ENCODE assay signal across 9 mouse cellular contexts in genomic region chr17:13658321-13658978, GRCm38 (mm10).
DNase-seq lines count a peak whose midpoint lies in the region; ATAC-seq and TF ChIP-seq lines count a peak whose summit lies in the region.
"Had no signal": no experiment of that assay in that cellular context is flagged by ENCODE, and none has a peak within 500 bp of the region (broad histone marks: within the 10 kb centered on the region; RNA-seq: fewer than 3 reads in every experiment).

No protein-coding gene starts in this region.

- H3K27ac ChIP-seq in intestine, embryonic 16.5 days (ENCODE audit: low read length), result peak overlapping the region; percentile 26; the same call in 1 of the 2 replicates
- no peak overlapping the region for H3K27ac ChIP-seq in intestine, postnatal 0 days (ENCODE audit: low read depth, low read length)
- peak overlapping the region; percentile 100 for H3K27ac ChIP-seq in ES-E14 (ENCODE audit: insufficient read depth, low read depth, low read length, poor library complexity, severe bottlenecking)
- peak overlapping the region; percentile 87 for H3K27ac ChIP-seq in forebrain, embryonic 13.5 days
- H3K27ac ChIP-seq in midbrain, embryonic 10.5 days (replicated peaks), result peak overlapping the region; percentile 84
- no peak overlapping the region for H3K27ac ChIP-seq in liver, embryonic 11.5 days (ENCODE audit: low read depth, low read length)

- peaks cover 15% of the 10 kb centered on the region; the same call in 1 of the 2 replicates for H3K4me1 ChIP-seq in intestine, embryonic 16.5 days (ENCODE audit: control insufficient read depth, insufficient read depth, low read length)
- 0 out of 2 replicates have a peak, but pooled peaks cover 7% of the 10 kb centered on the region for H3K4me1 ChIP-seq in intestine, postnatal 0 days (replicated peaks; ENCODE audit: control insufficient read depth, insufficient read depth, low read length)
- H3K4me1 ChIP-seq in ES-E14 (ENCODE audit: control insufficient read depth in 2 of 2, insufficient read depth in 2 of 2, low read length in 2 of 2, poor library complexity in 1 of 2), result peaks cover 3 to 15% of the 10 kb centered on the region in 2 experiments; a peak in 3 of 4 replicates
- H3K4me1 ChIP-seq in forebrain, embryonic 13.5 days, result peaks cover 42% of the 10 kb centered on the region
- H3K4me1 ChIP-seq in midbrain, embryonic 10.5 days, result peaks cover 61% of the 10 kb centered on the region
- peaks cover 3% of the 10 kb centered on the region; the same call in 1 of the 2 replicates for H3K4me1 ChIP-seq in liver, embryonic 11.5 days (replicated peaks; ENCODE audit: control insufficient read depth, insufficient read depth, low read length)

- peak; percentile 82 for DNase-seq in ES-E14 (ENCODE audit: low read depth, low spot score)
- no peak for DNase-seq in midbrain, embryonic 10.5 days (ENCODE audit: low spot score)
- DNase-seq in embryo, embryonic 11 days, result no peak
- no peak for DNase-seq in urinary bladder, postnatal 4 days (ENCODE audit: low spot score in 2 of 2)
- no peak for DNase-seq in liver, embryonic 11.5 days (ENCODE audit: low spot score)

- H3K9me3 ChIP-seq in intestine, embryonic 16.5 days (ENCODE audit: control insufficient read depth, low read length), result no peaks in the 10 kb centered on the region
- H3K9me3 ChIP-seq in intestine, postnatal 0 days (ENCODE audit: control insufficient read depth), result no peaks in the 10 kb centered on the region
- H3K9me3 ChIP-seq in ES-E14 (ENCODE audit: control insufficient read depth, insufficient read depth, low read depth, low read length), result no peaks in the 10 kb centered on the region; the same call in 1 of the 2 replicates
- no peaks in the 10 kb centered on the region for H3K9me3 ChIP-seq in forebrain, embryonic 13.5 days (replicated peaks)
- H3K9me3 ChIP-seq in midbrain, embryonic 10.5 days (replicated peaks), result no peaks in the 10 kb centered on the region
- no peaks in the 10 kb centered on the region for H3K9me3 ChIP-seq in liver, embryonic 11.5 days (ENCODE audit: control insufficient read depth, low read length)

- TF ChIP-seq CTCF in intestine, postnatal 0 days (IDR thresholded peaks at IDR 0.05; ENCODE audit: low read depth), result no peak

- no peak overlapping the region for H3K4me3 ChIP-seq in intestine, embryonic 16.5 days (ENCODE audit: low read length)
- H3K4me3 ChIP-seq in intestine, postnatal 0 days (ENCODE audit: low read depth, low read length), result no peak overlapping the region
- peak overlapping the region; percentile 43 to 58; a peak in 3 of 4 replicates for H3K4me3 ChIP-seq in ES-E14 (ENCODE audit: insufficient read depth in 1 of 2, low read depth in 1 of 2, low read length in 2 of 2, poor library complexity in 1 of 2, severe bottlenecking in 1 of 2)
- no peak overlapping the region for H3K4me3 ChIP-seq in forebrain, embryonic 13.5 days
- no peak overlapping the region for H3K4me3 ChIP-seq in midbrain, embryonic 10.5 days
- no peak overlapping the region for H3K4me3 ChIP-seq in liver, embryonic 11.5 days (ENCODE audit: low read depth, low read length)

- no peaks in the 10 kb centered on the region for H3K36me3 ChIP-seq in intestine, embryonic 16.5 days (ENCODE audit: control insufficient read depth, insufficient read depth, low read length)
- H3K36me3 ChIP-seq in intestine, postnatal 0 days (ENCODE audit: control insufficient read depth, insufficient read depth), result no peaks in the 10 kb centered on the region
- no peaks in the 10 kb centered on the region; the same call in 1 of the 2 replicates for H3K36me3 ChIP-seq in ES-E14 (ENCODE audit: control insufficient read depth, insufficient read depth, low read length, poor library complexity, severe bottlenecking)
- H3K36me3 ChIP-seq in forebrain, embryonic 13.5 days (ENCODE audit: poor library complexity, severe bottlenecking), result no peaks in the 10 kb centered on the region
- no peaks in the 10 kb centered on the region for H3K36me3 ChIP-seq in midbrain, embryonic 10.5 days
- H3K36me3 ChIP-seq in liver, embryonic 11.5 days (ENCODE audit: control insufficient read depth, insufficient read depth, low read length), result no peaks in the 10 kb centered on the region
- H3K36me3 ChIP-seq: G1E had no signal

- in situ Hi-C loops in ES-E14 (cut with MboI; ENCODE audit: low sequenced_read_pairs in 2 of 2, unreplicated experiment in 2 of 2), result no loop called here

- H3K4me2 ChIP-seq in intestine, embryonic 16.5 days (ENCODE audit: low read depth, low read length), result no peak overlapping the region
- no peak overlapping the region for H3K4me2 ChIP-seq in intestine, postnatal 0 days (replicated peaks; ENCODE audit: low read depth)
- H3K4me2 ChIP-seq in forebrain, embryonic 13.5 days, result no peak overlapping the region
- H3K4me2 ChIP-seq in liver, embryonic 11.5 days, result no peak overlapping the region

- no peak overlapping the region for H3K9ac ChIP-seq in intestine, embryonic 16.5 days (ENCODE audit: low read depth, low read length)
- H3K9ac ChIP-seq in intestine, postnatal 0 days (ENCODE audit: low read depth, low read length), result no peak overlapping the region
- peak overlapping the region; percentile 62; the same call in 1 of the 2 replicates for H3K9ac ChIP-seq in ES-E14 (ENCODE audit: insufficient read depth, low read depth, low read length, poor library complexity, severe bottlenecking)
- H3K9ac ChIP-seq in forebrain, embryonic 13.5 days, result no peak overlapping the region
- no peak overlapping the region for H3K9ac ChIP-seq in liver, embryonic 11.5 days (ENCODE audit: low read depth, low read length)

- no peaks in the 10 kb centered on the region for H3K27me3 ChIP-seq in intestine, embryonic 16.5 days (replicated peaks; ENCODE audit: control insufficient read depth, insufficient read depth, low read length)
- no peaks in the 10 kb centered on the region for H3K27me3 ChIP-seq in intestine, postnatal 0 days (replicated peaks; ENCODE audit: control insufficient read depth, insufficient read depth, low read length)
- H3K27me3 ChIP-seq in forebrain, embryonic 13.5 days, result no peaks in the 10 kb centered on the region
- H3K27me3 ChIP-seq in midbrain, embryonic 10.5 days (ENCODE audit: low read depth, poor library complexity, severe bottlenecking), result no peaks in the 10 kb centered on the region
- H3K27me3 ChIP-seq in liver, embryonic 11.5 days (replicated peaks; ENCODE audit: control insufficient read depth, insufficient read depth, low read length), result no peaks in the 10 kb centered on the region

- no peak for ATAC-seq in intestine, embryonic 16.5 days
- ATAC-seq in intestine, postnatal 0 days, result no peak
- peak; percentile 23; the same call in 1 of the 2 replicates for ATAC-seq in forebrain, embryonic 13.5 days
- no peak for ATAC-seq in liver, embryonic 11.5 days (replicated peaks; ENCODE audit: low FRiP score)

- WGBS in intestine, embryonic 16.5 days, result 56% methylated on average over 3 of the region's 3 CpGs
- 79% methylated on average over 3 of the region's 3 CpGs for WGBS in intestine, postnatal 0 days
- 11% methylated on average over 3 of the region's 3 CpGs for WGBS in forebrain, embryonic 13.5 days
- WGBS in midbrain, embryonic 10.5 days, result 3% methylated on average over 3 of the region's 3 CpGs
- WGBS in liver, embryonic 11.5 days, result 68% methylated on average over 3 of the region's 3 CpGs

TF ChIP-seq in ES-E14, 5 proteins besides CTCF, POLR2A, EP300 and RAD21:
- no peak for TF ChIP-seq CHD2 (IDR thresholded peaks at IDR 0.05; ENCODE audit: low read depth, low read length)
- TF ChIP-seq ZNF384 (IDR thresholded peaks at IDR 0.05; ENCODE audit: low read depth, low read length), result 0 out of 2 replicates have a peak, but pooled peaks have one; percentile 27

Comparison
In these comparisons a context has a peak if more than half of its experiments do, and no peak if none do; other contexts are left out.
1. H3K27ac ChIP-seq: peak in intestine, embryonic 16.5 days (single experiment), ES-E14 (single experiment), forebrain, embryonic 13.5 days (single experiment) and midbrain, embryonic 10.5 days (single experiment); none in intestine, postnatal 0 days (single experiment) and liver, embryonic 11.5 days (single experiment).
2. H3K4me3 ChIP-seq: peak in ES-E14 (2 of 2); none in intestine, embryonic 16.5 days (single experiment), intestine, postnatal 0 days (single experiment), forebrain, embryonic 13.5 days (single experiment), midbrain, embryonic 10.5 days (single experiment) and liver, embryonic 11.5 days (single experiment).